31 mouse cellular contexts compared by ENCODE assay signal in the genomic region with DNA sequence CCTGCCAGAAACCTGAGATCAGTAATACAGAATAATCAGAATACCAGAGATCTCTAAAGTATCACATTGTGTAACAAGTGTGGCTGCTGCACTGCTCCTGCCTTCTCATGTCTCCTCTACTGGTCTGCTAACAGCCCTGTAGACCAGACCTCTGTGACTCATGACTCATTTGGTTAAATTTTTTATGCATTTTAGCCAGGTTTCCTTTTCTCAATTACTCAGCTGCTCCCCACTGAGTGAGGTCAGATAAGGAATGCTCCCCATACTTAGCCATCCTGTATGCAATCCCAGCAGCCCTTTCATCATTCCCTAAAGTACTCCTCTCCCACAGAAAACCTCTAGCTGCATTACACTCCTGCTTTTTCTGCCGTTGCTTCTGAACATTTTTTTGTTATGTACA. TPM values are rescaled to one million over a fixed set of nuclear protein-coding genes. Genes with fewer than 3 reads are reported as not detected.
DNase-seq lines count a peak whose midpoint lies in the region; ATAC-seq and TF ChIP-seq lines count a peak whose summit lies in the region.
"Had no signal": no experiment of that assay in that cellular context is flagged by ENCODE, and none has a peak within 500 bp of the region (broad histone marks: within the 10 kb centered on the region; RNA-seq: fewer than 3 reads in every experiment).

No protein-coding gene starts in this region.

- no peak for TF ChIP-seq CTCF in embryonic fibroblast, embryonic 13.5 days (IDR thresholded peaks at IDR 0.05; ENCODE audit: borderline replicate concordance, insufficient read depth, low read length)
- TF ChIP-seq CTCF in layer of hippocampus, adult 2 months (conservative IDR thresholded peaks at IDR 0.05) = no peak

- H3K4me2 ChIP-seq in limb, embryonic 14.5 days (replicated peaks; ENCODE audit: low read depth, low read length, severe bottlenecking) = no peak overlapping the region
- H3K4me2 ChIP-seq in midbrain, embryonic 14.5 days (ENCODE audit: low read length) = no peak overlapping the region
- H3K4me2 ChIP-seq: heart, embryonic 11.5 days; liver, embryonic 13.5 days; midbrain, embryonic 15.5 days had no signal

- DNase-seq in 416B (ENCODE audit: low read depth) = peak; percentile 31
- peak; percentile 77 for DNase-seq in NIH3T3 (ENCODE audit: low read depth)
- DNase-seq in limb, embryonic 14.5 days (ENCODE audit: low spot score) = no peak
- no peak for DNase-seq in midbrain, embryonic 14.5 days
- no peak for DNase-seq in kidney, postnatal 14 days
- DNase-seq in embryo, embryonic 11 days = no peak
- no peak for DNase-seq in layer of hippocampus, adult 2 months (ENCODE audit: low spot score in 2 of 2)
- DNase-seq: cerebellum, adult 11-12 months; liver, embryonic 13.5 days; lung, adult 2 months; thymus, postnatal 25 days had no signal

- H3K27ac ChIP-seq in embryonic fibroblast, embryonic 13.5 days (ENCODE audit: insufficient read depth, low read length) = peak overlapping the region; percentile 99
- H3K27ac ChIP-seq in limb, embryonic 14.5 days (replicated peaks; ENCODE audit: low read depth, low read length) = peak overlapping the region; percentile 39; the same call in 1 of the 2 replicates
- no peak overlapping the region for H3K27ac ChIP-seq in midbrain, embryonic 14.5 days (replicated peaks; ENCODE audit: low read depth, low read length)
- H3K27ac ChIP-seq in layer of hippocampus, adult 2 months = no peak overlapping the region
- H3K27ac ChIP-seq: hindbrain, embryonic 10.5 days; hindbrain, postnatal 0 days; liver, embryonic 13.5 days; midbrain, embryonic 15.5 days had no signal

- H3K4me1 ChIP-seq in embryonic fibroblast, embryonic 13.5 days (ENCODE audit: control insufficient read depth, insufficient read depth, low read length) = peaks cover 9% of the 10 kb centered on the region
- H3K4me1 ChIP-seq in limb, embryonic 14.5 days (ENCODE audit: control insufficient read depth, insufficient read depth, low read length) = peaks cover 20% of the 10 kb centered on the region
- no peaks in the 10 kb centered on the region for H3K4me1 ChIP-seq in midbrain, embryonic 14.5 days (ENCODE audit: control insufficient read depth, insufficient read depth, low read length)
- H3K4me1 ChIP-seq: hindbrain, embryonic 10.5 days; liver, embryonic 13.5 days; megakaryocyte, embryonic 14.5 days; midbrain, embryonic 15.5 days had no signal

- no peak overlapping the region for H3K9ac ChIP-seq in limb, embryonic 14.5 days (ENCODE audit: low read depth, low read length, severe bottlenecking)
- no peak overlapping the region for H3K9ac ChIP-seq in midbrain, embryonic 14.5 days (replicated peaks; ENCODE audit: low read length)
- H3K9ac ChIP-seq: liver, embryonic 13.5 days; midbrain, embryonic 15.5 days had no signal

- WGBS in limb, embryonic 14.5 days = 33% methylated on average over 1 of the region's 1 CpGs
- 85% methylated on average over 1 of the region's 1 CpGs for WGBS in midbrain, embryonic 14.5 days

- H3K9me3 ChIP-seq in limb, embryonic 14.5 days (ENCODE audit: control insufficient read depth, low read length) = no peaks in the 10 kb centered on the region
- H3K9me3 ChIP-seq in midbrain, embryonic 14.5 days (ENCODE audit: control insufficient read depth, low read length) = no peaks in the 10 kb centered on the region
- H3K9me3 ChIP-seq: hindbrain, embryonic 10.5 days; liver, embryonic 13.5 days; megakaryocyte, embryonic 14.5 days; midbrain, embryonic 15.5 days had no signal

- H3K36me3 ChIP-seq in limb, embryonic 14.5 days (ENCODE audit: control insufficient read depth, insufficient read depth, low read length) = no peaks in the 10 kb centered on the region
- no peaks in the 10 kb centered on the region for H3K36me3 ChIP-seq in midbrain, embryonic 14.5 days (ENCODE audit: control insufficient read depth, insufficient read depth, low read length)
- H3K36me3 ChIP-seq: hindbrain, embryonic 10.5 days; liver, embryonic 13.5 days; midbrain, embryonic 15.5 days had no signal

- no peak overlapping the region for H3K4me3 ChIP-seq in embryonic fibroblast, embryonic 13.5 days (ENCODE audit: insufficient read depth, low read length)
- H3K4me3 ChIP-seq in limb, embryonic 14.5 days (replicated peaks; ENCODE audit: low read length) = no peak overlapping the region
- no peak overlapping the region for H3K4me3 ChIP-seq in midbrain, embryonic 14.5 days (replicated peaks; ENCODE audit: low read depth, low read length)
- H3K4me3 ChIP-seq in layer of hippocampus, adult 2 months = no peak overlapping the region
- H3K4me3 ChIP-seq: hindbrain, embryonic 10.5 days; liver, embryonic 13.5 days; megakaryocyte, embryonic 14.5 days; midbrain, embryonic 15.5 days had no signal

- ATAC-seq in limb, embryonic 14.5 days (ENCODE audit: low FRiP score, low read depth) = no peak
- ATAC-seq in midbrain, embryonic 14.5 days (ENCODE audit: low FRiP score, low TSS enrichment) = no peak
- ATAC-seq: activated CD4-positive, CD25-positive, alpha-beta regulatory T cell, adult 4 months; forebrain, embryonic 14.5 days; intestine, embryonic 16.5 days; midbrain, embryonic 15.5 days had no signal

- H3K27me3 ChIP-seq in limb, embryonic 14.5 days (ENCODE audit: control insufficient read depth, insufficient read depth, low read length) = no peaks in the 10 kb centered on the region
- H3K27me3 ChIP-seq in midbrain, embryonic 14.5 days (ENCODE audit: control insufficient read depth, insufficient read depth, low read length) = no peaks in the 10 kb centered on the region
- H3K27me3 ChIP-seq: liver, embryonic 13.5 days; megakaryocyte, embryonic 14.5 days; midbrain, embryonic 15.5 days had no signal

- no peak for TF ChIP-seq POLR2A in embryonic fibroblast, embryonic 13.5 days (IDR thresholded peaks at IDR 0.05; ENCODE audit: low read depth, low read length)
- no peak for TF ChIP-seq POLR2A in limb, embryonic 14.5 days (IDR thresholded peaks at IDR 0.05; ENCODE audit: borderline replicate concordance, extremely low read depth, insufficient read depth, insufficient read length)

RNA-seq across cellular contexts. Expression of a gene that starts 23.0 kb away (rescaled TPM):
- polyA plus RNA-seq in embryonic fibroblast, embryonic 13.5 days (2011; ENCODE audit: insufficient read length, low read depth, missing spikeins) = not detected in 2 replicates
- polyA plus RNA-seq in limb, embryonic 14.5 days (2012; rRNA removed) = not detected in 2 replicates
- not detected in 2 replicates for polyA plus RNA-seq in limb, embryonic 14.5 days (2014; fragmentation: Nextera tagmentation; extraction: Ambion mirVana)
- polyA plus RNA-seq in midbrain, embryonic 14.5 days (2014; fragmentation: Nextera tagmentation; extraction: Ambion mirVana) = not detected in 2 replicates
- not detected for total RNA-seq in layer of hippocampus, adult 2 months (2021)
- total RNA-seq: adrenal gland, adult 8-10 months; gastrocnemius, adult 8-10 months; hindbrain, postnatal 0 days; left cerebral cortex, adult 18-20 months; left cerebral cortex, postnatal 25 days had no signal
- polyA plus RNA-seq: activated CD4-positive, CD25-positive, alpha-beta regulatory T cell, adult 4 months; forebrain, embryonic 14.5 days; frontal cortex, adult 2 months; gonadal fat pad, adult 2 months; heart, embryonic 11.5 days; heart, postnatal 0 days; hindbrain, embryonic 10.5 days; hindbrain, postnatal 0 days; intestine, embryonic 16.5 days; kidney, embryonic 14.5 days; liver, embryonic 13.5 days; lung, adult 2 months; midbrain, embryonic 15.5 days; neural tube, embryonic 14.5 days; spleen, adult 2 months; stomach, embryonic 14.5 days had no signal

Comparison
In these comparisons a context has a peak if more than half of its experiments do, and no peak if none do; other contexts are left out.
1. DNase-seq: peak in 416B (single experiment) and NIH3T3 (single experiment); none in limb, embryonic 14.5 days (single experiment), midbrain, embryonic 14.5 days (single experiment), kidney, postnatal 14 days (single experiment), embryo, embryonic 11 days (single experiment) and layer of hippocampus, adult 2 months (0 of 2).
2. H3K27ac ChIP-seq: peak in embryonic fibroblast, embryonic 13.5 days (single experiment) and limb, embryonic 14.5 days (single experiment); none in midbrain, embryonic 14.5 days (single experiment) and layer of hippocampus, adult 2 months (single experiment).